Mouse (Mus musculus) brown adipose tissue, adult 24 weeks (tissue): ENCODE data around the gene Rfx7. TPM values are rescaled to one million over a fixed set of nuclear protein-coding genes. Genes with fewer than 3 reads are reported as not detected.
A peak's percentile ranks its signal among the peaks of the same experiment; 100 is the strongest.
"Not testable (repeated sequence)": the region's sequence is repeated elsewhere in the genome, so short reads cannot be mapped to it uniquely, and the experiment has no call there.

Experiments used
- H3K27ac ChIP-seq: fragments of 200-500 bp; replicated peaks from 2 replicates; pipeline ENCODE4 v1.5.1; 2012; ENCODE audit warnings: low read depth, mild to moderate bottlenecking, low read length
- H3K4me1 ChIP-seq: fragments of 200-500 bp; 2 replicates; pipeline ENCODE4 v1.6.1; 2012; ENCODE audit warnings: low read length, mixed read lengths; ENCODE audit not compliant: control insufficient read depth, insufficient read depth, insufficient read length
- H3K4me3 ChIP-seq: fragments of 200-500 bp; 2 replicates; pipeline ENCODE4 v1.5.1; 2012; ENCODE audit warnings: low read depth, mild to moderate bottlenecking, low read length, moderate library complexity; ENCODE audit not compliant: insufficient read depth
- polyA plus RNA-seq: library from polyadenylated mRNA; stranded (reverse); fragments of >200 nt; gene quantifications from 2 replicates; pipeline ENCODE4 v1.2.4, GENCODE M21; 2012; ENCODE audit not compliant: missing spikeins, insufficient read depth, insufficient read length

Gene Rfx7
- polyA plus RNA-seq, 1 experiment, result 5.6 TPM

- H3K4me1 ChIP-seq, result peaks cover 21% of the 10 kb centered on the region
- H3K27ac ChIP-seq, result peak overlapping the region; percentile 100
- peak overlapping the region; percentile 48 for H3K4me3 ChIP-seq
These were observed 109.1 kb downstream of the Rfx7 start for GRCm38 (mm10) chr9:72641093-72641680.

- peak overlapping the region; percentile 85; the same call in 1 of the 2 replicates for H3K27ac ChIP-seq
- H3K4me1 ChIP-seq, result peaks cover 21% of the 10 kb centered on the region
- not testable (repeated sequence) for H3K4me3 ChIP-seq
These were observed 110.9 kb downstream of the Rfx7 start for GRCm38 (mm10) chr9:72642756-72643447.

- H3K4me3 ChIP-seq, result no peak overlapping the region
- peaks cover 21% of the 10 kb centered on the region for H3K4me1 ChIP-seq
- H3K27ac ChIP-seq, result peak overlapping the region; percentile 85
These were observed 111.8 kb downstream of the Rfx7 start for GRCm38 (mm10) chr9:72643651-72644417.

GRCm38 (mm10) chr9:72644418-72645110, 112.5 kb downstream of the Rfx7 start:
- H3K4me3 ChIP-seq, result no peak overlapping the region
- H3K27ac ChIP-seq, result peak overlapping the region; percentile 85
- H3K4me1 ChIP-seq, result peaks cover 19% of the 10 kb centered on the region

GRCm38 (mm10) chr9:72649781-72650180, 117.7 kb downstream of the Rfx7 start:
- Histone ChIP-seq H3K4me1 (peaks cover 5% of the 10 kb centered on the region), H3K27ac (no peak overlapping the region), H3K4me3 (no peak overlapping the region)

GRCm38 (mm10) chr9:72652961-72653360, 120.9 kb downstream of the Rfx7 start:
- H3K4me1 ChIP-seq, result peaks cover 16% of the 10 kb centered on the region
- H3K27ac ChIP-seq, result peak overlapping the region; percentile 76
- H3K4me3 ChIP-seq, result no peak overlapping the region

- no peak overlapping the region for H3K4me3 ChIP-seq
- peak overlapping the region; percentile 76 for H3K27ac ChIP-seq
- peaks cover 16% of the 10 kb centered on the region for H3K4me1 ChIP-seq
These were observed 121.5 kb downstream of the Rfx7 start for GRCm38 (mm10) chr9:72653533-72653932.

GRCm38 (mm10) chr9:72654593-72655242, 122.7 kb downstream of the Rfx7 start:
- H3K4me3 ChIP-seq, result no peak overlapping the region
- peaks cover 16% of the 10 kb centered on the region for H3K4me1 ChIP-seq
- H3K27ac ChIP-seq, result peak overlapping the region; percentile 35

GRCm38 (mm10) chr9:72655602-72656001, 123.6 kb downstream of the Rfx7 start:
- H3K4me3 ChIP-seq, result no peak overlapping the region
- peaks cover 16% of the 10 kb centered on the region for H3K4me1 ChIP-seq
- H3K27ac ChIP-seq, result no peak overlapping the region

GRCm38 (mm10) chr9:72656491-72656890, 124.5 kb downstream of the Rfx7 start:
- H3K4me1 ChIP-seq, result peaks cover 16% of the 10 kb centered on the region
- peak overlapping the region; percentile 55 for H3K27ac ChIP-seq
- H3K4me3 ChIP-seq, result no peak overlapping the region

- H3K27ac ChIP-seq, result peak overlapping the region; percentile 55
- H3K4me3 ChIP-seq, result no peak overlapping the region
- peaks cover 16% of the 10 kb centered on the region for H3K4me1 ChIP-seq
These were observed 124.9 kb downstream of the Rfx7 start for GRCm38 (mm10) chr9:72656940-72657339.

- H3K4me1 ChIP-seq, result peaks cover 16% of the 10 kb centered on the region
- H3K4me3 ChIP-seq, result no peak overlapping the region
- no peak overlapping the region for H3K27ac ChIP-seq
These were observed 125.7 kb downstream of the Rfx7 start for GRCm38 (mm10) chr9:72657694-72658093.

- Histone ChIP-seq H3K4me3 (no peak overlapping the region), H3K27ac (no peak overlapping the region), H3K4me1 (peaks cover 22% of the 10 kb centered on the region)
These were observed 128.1 kb downstream of the Rfx7 start for GRCm38 (mm10) chr9:72660139-72660538.

GRCm38 (mm10) chr9:72660911-72661310, 128.9 kb downstream of the Rfx7 start:
- no peak overlapping the region; the same call in 1 of the 2 replicates for H3K27ac ChIP-seq
- H3K4me1 ChIP-seq, result peaks cover 21% of the 10 kb centered on the region
- no peak overlapping the region for H3K4me3 ChIP-seq

- H3K4me1 ChIP-seq, result peaks cover 16% of the 10 kb centered on the region
- peak overlapping the region; percentile 83 for H3K4me3 ChIP-seq
- peak overlapping the region; percentile 97 for H3K27ac ChIP-seq
These were observed 129.5 kb downstream of the Rfx7 start for GRCm38 (mm10) chr9:72661561-72661894.
